In genomic region chr9:35111446-35111845, GRCm38 (mm10) we compare ENCODE assay signal across 10 mouse cellular contexts. TPM values are rescaled to one million over a fixed set of nuclear protein-coding genes. Genes with fewer than 3 reads are reported as not detected.
A peak's percentile ranks its signal among the peaks of the same experiment; 100 is the strongest.
DNase-seq lines count a peak whose midpoint lies in the region; ATAC-seq lines count a peak whose summit lies in the region.
"Had no signal": no experiment of that assay in that cellular context is flagged by ENCODE, and none has a peak within 500 bp of the region (broad histone marks: within the 10 kb centered on the region; RNA-seq: fewer than 3 reads in every experiment).

No protein-coding gene starts in this region.

- 79% methylated on average over 7 of the region's 7 CpGs for WGBS in hindbrain, embryonic 14.5 days
- 84% methylated on average over 7 of the region's 7 CpGs for WGBS in hindbrain, embryonic 13.5 days
- 64% methylated on average over 7 of the region's 7 CpGs for WGBS in embryonic facial prominence, embryonic 15.5 days
- 84% methylated on average over 7 of the region's 7 CpGs for WGBS in liver, embryonic 13.5 days (ENCODE audit: insufficient replicate concordance)

- H3K27ac ChIP-seq in hindbrain, embryonic 14.5 days: no peak overlapping the region
- no peak overlapping the region for H3K27ac ChIP-seq in hindbrain, embryonic 13.5 days
- H3K27ac ChIP-seq in brown adipose tissue, adult 24 weeks (replicated peaks; ENCODE audit: low read depth, low read length): 0 out of 2 replicates have a peak overlapping the region, but pooled peaks have one; percentile 15
- peak overlapping the region; percentile 55 for H3K27ac ChIP-seq in embryonic facial prominence, embryonic 15.5 days (replicated peaks)
- peak overlapping the region; percentile 83 for H3K27ac ChIP-seq in liver, embryonic 13.5 days
- H3K27ac ChIP-seq: hindbrain, embryonic 15.5 days had no signal

- H3K9me3 ChIP-seq in hindbrain, embryonic 14.5 days (ENCODE audit: control insufficient read depth, low read length): no peaks in the 10 kb centered on the region
- no peaks in the 10 kb centered on the region for H3K9me3 ChIP-seq in hindbrain, embryonic 13.5 days
- H3K9me3 ChIP-seq in embryonic facial prominence, embryonic 15.5 days (replicated peaks): no peaks in the 10 kb centered on the region
- no peaks in the 10 kb centered on the region for H3K9me3 ChIP-seq in liver, embryonic 13.5 days (replicated peaks)
- H3K9me3 ChIP-seq: hindbrain, embryonic 15.5 days had no signal

- ATAC-seq in hindbrain, embryonic 14.5 days (ENCODE audit: low FRiP score): no peak
- ATAC-seq in hindbrain, embryonic 13.5 days (ENCODE audit: low FRiP score): no peak
- ATAC-seq in embryonic facial prominence, embryonic 15.5 days (ENCODE audit: insufficient number of reproducible peaks, low FRiP score, low TSS enrichment, low read depth): no peak
- no peak for ATAC-seq in liver, embryonic 13.5 days (ENCODE audit: low read depth)
- ATAC-seq: Patski had no signal

- no peak overlapping the region for H3K4me3 ChIP-seq in hindbrain, embryonic 14.5 days (replicated peaks; ENCODE audit: low read length)
- H3K4me3 ChIP-seq in hindbrain, embryonic 13.5 days: no peak overlapping the region
- no peak overlapping the region for H3K4me3 ChIP-seq in brown adipose tissue, adult 24 weeks (ENCODE audit: insufficient read depth, low read depth, low read length)
- H3K4me3 ChIP-seq in embryonic facial prominence, embryonic 15.5 days (replicated peaks): peak overlapping the region; percentile 5; the same call in 1 of the 2 replicates
- H3K4me3 ChIP-seq in liver, embryonic 13.5 days (replicated peaks): no peak overlapping the region
- H3K4me3 ChIP-seq: hindbrain, embryonic 15.5 days had no signal

- H3K9ac ChIP-seq in hindbrain, embryonic 14.5 days: no peak overlapping the region
- no peak overlapping the region for H3K9ac ChIP-seq in hindbrain, embryonic 13.5 days
- H3K9ac ChIP-seq in embryonic facial prominence, embryonic 15.5 days: no peak overlapping the region
- H3K9ac ChIP-seq in liver, embryonic 13.5 days: peak overlapping the region; percentile 41
- H3K9ac ChIP-seq: hindbrain, embryonic 15.5 days had no signal

- 0 out of 2 replicates have a peak overlapping the region, but pooled peaks have one; percentile 9 for H3K4me2 ChIP-seq in hindbrain, embryonic 14.5 days (replicated peaks)
- no peak overlapping the region for H3K4me2 ChIP-seq in hindbrain, embryonic 13.5 days
- peak overlapping the region; percentile 40 for H3K4me2 ChIP-seq in embryonic facial prominence, embryonic 15.5 days (replicated peaks)
- H3K4me2 ChIP-seq in liver, embryonic 13.5 days: peak overlapping the region; percentile 45

- H3K36me3 ChIP-seq in hindbrain, embryonic 14.5 days (replicated peaks; ENCODE audit: control insufficient read depth, insufficient read depth): no peaks in the 10 kb centered on the region
- no peaks in the 10 kb centered on the region for H3K36me3 ChIP-seq in hindbrain, embryonic 13.5 days
- no peaks in the 10 kb centered on the region for H3K36me3 ChIP-seq in embryonic facial prominence, embryonic 15.5 days
- H3K36me3 ChIP-seq in liver, embryonic 13.5 days: peaks cover 42% of the 10 kb centered on the region
- H3K36me3 ChIP-seq: hindbrain, embryonic 15.5 days had no signal

- H3K27me3 ChIP-seq in hindbrain, embryonic 14.5 days (ENCODE audit: control insufficient read depth, insufficient read depth, low read length): no peaks in the 10 kb centered on the region
- H3K27me3 ChIP-seq in hindbrain, embryonic 13.5 days: 0 out of 2 replicates have a peak, but pooled peaks cover 2% of the 10 kb centered on the region
- no peaks in the 10 kb centered on the region for H3K27me3 ChIP-seq in embryonic facial prominence, embryonic 15.5 days
- no peaks in the 10 kb centered on the region for H3K27me3 ChIP-seq in liver, embryonic 13.5 days
- H3K27me3 ChIP-seq: hindbrain, embryonic 15.5 days; Patski had no signal

- peaks cover 18% of the 10 kb centered on the region for H3K4me1 ChIP-seq in hindbrain, embryonic 14.5 days (replicated peaks; ENCODE audit: control insufficient read depth, insufficient read depth, low read length)
- peaks cover 33% of the 10 kb centered on the region for H3K4me1 ChIP-seq in hindbrain, embryonic 13.5 days (replicated peaks)
- peaks cover 34% of the 10 kb centered on the region for H3K4me1 ChIP-seq in brown adipose tissue, adult 24 weeks (ENCODE audit: control insufficient read depth, insufficient read depth, insufficient read length, low read length)
- H3K4me1 ChIP-seq in embryonic facial prominence, embryonic 15.5 days: peaks cover 82% of the 10 kb centered on the region
- peaks cover 94% of the 10 kb centered on the region for H3K4me1 ChIP-seq in liver, embryonic 13.5 days (replicated peaks)

- no peak for DNase-seq in hindbrain, embryonic 14.5 days (ENCODE audit: low spot score)
- DNase-seq in liver, embryonic 13.5 days: no peak
- DNase-seq in frontal cortex, postnatal 10 days (ENCODE audit: low spot score in 2 of 2): no peak
- DNase-seq in thymus, postnatal 25 days: no peak
- DNase-seq in ovary, postnatal 14 days (ENCODE audit: low spot score): no peak

RNA-seq across cellular contexts. Expression of gene St3gal4, which starts 7.6 kb away (rescaled TPM):
- polyA plus RNA-seq in hindbrain, embryonic 14.5 days (2014; fragmentation: Nextera tagmentation; extraction: Ambion mirVana): 12.8 and 13.5 TPM in 2 replicates
- polyA plus RNA-seq in hindbrain, embryonic 13.5 days (2015; fragmentation: Nextera tagmentation; extraction: Ambion mirVana): 9.8 and 11.1 TPM in 2 replicates
- polyA plus RNA-seq in brown adipose tissue, adult 24 weeks (2012; ENCODE audit: insufficient read depth, insufficient read length, missing spikeins): 14.2 and 15.2 TPM in 2 replicates
- polyA plus RNA-seq in embryonic facial prominence, embryonic 15.5 days (2015; fragmentation: Nextera tagmentation; extraction: Ambion mirVana): 42.8 and 47.3 TPM in 2 replicates
- polyA plus RNA-seq in liver, embryonic 13.5 days (2015; fragmentation: Nextera tagmentation; extraction: Ambion mirVana): 24.1 and 26.1 TPM in 2 replicates

Comparison
In these comparisons a context has a peak if more than half of its experiments do, and no peak if none do; other contexts are left out.
1. H3K27ac ChIP-seq: peak in brown adipose tissue, adult 24 weeks (single experiment), embryonic facial prominence, embryonic 15.5 days (single experiment) and liver, embryonic 13.5 days (single experiment); none in hindbrain, embryonic 14.5 days (single experiment) and hindbrain, embryonic 13.5 days (single experiment).